Mouse (Mus musculus): Measurements from ENCODE around the gene Dda1. TPM values are rescaled to one million over a fixed set of nuclear protein-coding genes. Genes with fewer than 3 reads are reported as not detected.

Dda1 gene
- polyA plus RNA-seq, 1 experiment = 45.5 TPM

- Histone ChIP-seq H3K4me3 (ENCODE audit: insufficient read depth, low read length) (peak overlapping the region; percentile 85), H3K27ac (ENCODE audit: insufficient read depth, low read depth, low read length) (no peak overlapping the region), H3K4me1 (ENCODE audit: control insufficient read depth, insufficient read depth, low read length) (peaks cover 8% of the 10 kb centered on the region)
- no peak for TF ChIP-seq POLR2A (IDR thresholded peaks at IDR 0.05; ENCODE audit: borderline replicate concordance, low read depth, low read length)
- TF ChIP-seq CTCF (IDR thresholded peaks at IDR 0.05; ENCODE audit: low read depth, low read length) = no peak
These were observed 6.7 kb downstream of the Dda1 start for GRCm38 (mm10) chr8:71475702-71476075.

- Histone ChIP-seq H3K27ac (ENCODE audit: insufficient read depth, low read depth, low read length) (peak overlapping the region; percentile 68), H3K4me3 (ENCODE audit: insufficient read depth, low read length) (peak overlapping the region; percentile 85), H3K4me1 (ENCODE audit: control insufficient read depth, insufficient read depth, low read length) (peaks cover 8% of the 10 kb centered on the region)
- TF ChIP-seq POLR2A (IDR thresholded peaks at IDR 0.05; ENCODE audit: borderline replicate concordance, low read depth, low read length) (no peak), CTCF (IDR thresholded peaks at IDR 0.05; ENCODE audit: low read depth, low read length) (no peak)
These were observed 7.3 kb downstream of the Dda1 start for GRCm38 (mm10) chr8:71476099-71476940.

- peaks cover 8% of the 10 kb centered on the region for H3K4me1 ChIP-seq (ENCODE audit: control insufficient read depth, insufficient read depth, low read length)
- no peak for TF ChIP-seq POLR2A (IDR thresholded peaks at IDR 0.05; ENCODE audit: borderline replicate concordance, low read depth, low read length)
- TF ChIP-seq CTCF (IDR thresholded peaks at IDR 0.05; ENCODE audit: low read depth, low read length) = peak; percentile 68
- no peak overlapping the region for H3K27ac ChIP-seq (ENCODE audit: insufficient read depth, low read depth, low read length)
- peak overlapping the region; percentile 25; the same call in 1 of the 2 replicates for H3K4me3 ChIP-seq (ENCODE audit: insufficient read depth, low read length)
These were observed 8.3 kb downstream of the Dda1 start for GRCm38 (mm10) chr8:71477196-71477845.

- Histone ChIP-seq H3K27ac (ENCODE audit: insufficient read depth, low read depth, low read length) (no peak overlapping the region), H3K4me1 (ENCODE audit: control insufficient read depth, insufficient read depth, low read length) (peaks cover 8% of the 10 kb centered on the region), H3K4me3 (ENCODE audit: insufficient read depth, low read length) (no peak overlapping the region)
- no peak for TF ChIP-seq POLR2A (IDR thresholded peaks at IDR 0.05; ENCODE audit: borderline replicate concordance, low read depth, low read length)
- TF ChIP-seq CTCF (IDR thresholded peaks at IDR 0.05; ENCODE audit: low read depth, low read length) = no peak
These were observed 9.9 kb downstream of the Dda1 start for GRCm38 (mm10) chr8:71478943-71479342.

- H3K4me1 ChIP-seq (ENCODE audit: control insufficient read depth, insufficient read depth, low read length) = peaks cover 5% of the 10 kb centered on the region; the same call in 1 of the 2 replicates
- H3K27ac ChIP-seq (ENCODE audit: insufficient read depth, low read depth, low read length) = no peak overlapping the region
- no peak for TF ChIP-seq CTCF (IDR thresholded peaks at IDR 0.05; ENCODE audit: low read depth, low read length)
- no peak for TF ChIP-seq POLR2A (IDR thresholded peaks at IDR 0.05; ENCODE audit: borderline replicate concordance, low read depth, low read length)
- H3K4me3 ChIP-seq (ENCODE audit: insufficient read depth, low read length) = no peak overlapping the region
These were observed 14.9 kb downstream of the Dda1 start for GRCm38 (mm10) chr8:71483932-71484331.

- peak overlapping the region; percentile 72 for H3K4me3 ChIP-seq (ENCODE audit: insufficient read depth, low read length)
- peaks cover 5% of the 10 kb centered on the region; the same call in 1 of the 2 replicates for H3K4me1 ChIP-seq (ENCODE audit: control insufficient read depth, insufficient read depth, low read length)
- TF ChIP-seq CTCF (IDR thresholded peaks at IDR 0.05; ENCODE audit: low read depth, low read length) (no peak), POLR2A (IDR thresholded peaks at IDR 0.05; ENCODE audit: borderline replicate concordance, low read depth, low read length) (no peak)
- H3K27ac ChIP-seq (ENCODE audit: insufficient read depth, low read depth, low read length) = no peak overlapping the region
These were observed 15.7 kb downstream of the Dda1 start for GRCm38 (mm10) chr8:71484736-71485135.

- H3K27ac ChIP-seq (ENCODE audit: insufficient read depth, low read depth, low read length) = no peak within 1 kb of the TSS
- peak within 1 kb of the TSS; percentile 72 for H3K4me3 ChIP-seq (ENCODE audit: insufficient read depth, low read length)
- TF ChIP-seq CTCF (IDR thresholded peaks at IDR 0.05; ENCODE audit: low read depth, low read length) (no peak), POLR2A (IDR thresholded peaks at IDR 0.05; ENCODE audit: borderline replicate concordance, low read depth, low read length) (no peak)
- peaks cover 5% of the 10 kb centered on the region; the same call in 1 of the 2 replicates for H3K4me1 ChIP-seq (ENCODE audit: control insufficient read depth, insufficient read depth, low read length)
These were observed 16.4 kb downstream of the Dda1 start, which contains the start of gene Ano8 for GRCm38 (mm10) chr8:71485142-71486135. TSS of gene Ano8 (minus strand) at chr8:71485963.

- H3K27ac ChIP-seq (ENCODE audit: insufficient read depth, low read depth, low read length) = no peak overlapping the region
These were observed 17.1 kb downstream of the Dda1 start for GRCm38 (mm10) chr8:71486136-71486529.

More at GRCm38 (mm10) chr8:71486136-71486529, 17.1 kb downstream of the Dda1 start:
- peaks cover 5% of the 10 kb centered on the region; the same call in 1 of the 2 replicates for H3K4me1 ChIP-seq (ENCODE audit: control insufficient read depth, insufficient read depth, low read length)
- no peak overlapping the region for H3K4me3 ChIP-seq (ENCODE audit: insufficient read depth, low read length)
- TF ChIP-seq POLR2A (IDR thresholded peaks at IDR 0.05; ENCODE audit: borderline replicate concordance, low read depth, low read length) = no peak
- no peak for TF ChIP-seq CTCF (IDR thresholded peaks at IDR 0.05; ENCODE audit: low read depth, low read length)
